Mouse (Mus musculus) intestine, embryonic 15.5 days (tissue): ENCODE data around the gene Cwc22. TPM values are rescaled to one million over a fixed set of nuclear protein-coding genes. Genes with fewer than 3 reads are reported as not detected.

Source experiments
- ATAC-seq: fragments of 200-750 bp; cut with Nextera tagmentation; 2 replicates; pipeline ENCODE4 v1.8.0; 2017; ENCODE audit warnings: moderate TSS enrichment, moderate library complexity
- H3K27ac ChIP-seq: fragments of 300-500 bp; sonication (generic); 2 replicates; pipeline ENCODE4 v1.5.1; 2015; ENCODE audit warnings: mild to moderate bottlenecking, inconsistent platforms
- H3K27me3 ChIP-seq: fragments of 300-500 bp; sonication (generic); replicated peaks from 2 replicates; pipeline ENCODE4 v1.6.1; 2015; ENCODE audit warnings: inconsistent platforms
- H3K36me3 ChIP-seq: fragments of 300-500 bp; sonication (generic); 2 replicates; pipeline ENCODE4 v1.6.1; 2015; ENCODE audit warnings: inconsistent platforms
- H3K4me1 ChIP-seq: fragments of 300-500 bp; sonication (generic); replicated peaks from 2 replicates; pipeline ENCODE4 v1.6.1; 2015; ENCODE audit warnings: inconsistent platforms
- H3K4me2 ChIP-seq: fragments of 300-500 bp; sonication (generic); replicated peaks from 2 replicates; pipeline ENCODE4 v1.6.1; 2015; ENCODE audit warnings: mild to moderate bottlenecking, inconsistent platforms
- H3K4me3 ChIP-seq: fragments of 300-500 bp; sonication (generic); replicated peaks from 2 replicates; pipeline ENCODE4 v1.5.1; 2015; ENCODE audit warnings: inconsistent platforms
- H3K9ac ChIP-seq: fragments of 300-500 bp; sonication (generic); 2 replicates; pipeline ENCODE4 v1.6.1; 2015; ENCODE audit warnings: inconsistent platforms
- H3K9me3 ChIP-seq: fragments of 300-500 bp; sonication (generic); 2 replicates; pipeline ENCODE4 v1.6.1; 2016; ENCODE audit warnings: inconsistent platforms
- WGBS: fragments of 180-500 bp; shearing (Covaris S2); methylation state at CpG from one replicate; pipeline ENCODE4 v1.1.7; 2015; 5-methylcytosine and 5-hydroxymethylcytosine counted together
- polyA plus RNA-seq: library from polyadenylated mRNA; unstranded; fragments of >200 nt; fragmentation: Nextera tagmentation; extraction: Ambion mirVana; gene quantifications from 2 replicates; pipeline ENCODE4 v1.2.1, GENCODE M21; 2015

Cwc22 gene
- polyA plus RNA-seq, 1 experiment from 2014 or later: 29.4 TPM

DNA sequence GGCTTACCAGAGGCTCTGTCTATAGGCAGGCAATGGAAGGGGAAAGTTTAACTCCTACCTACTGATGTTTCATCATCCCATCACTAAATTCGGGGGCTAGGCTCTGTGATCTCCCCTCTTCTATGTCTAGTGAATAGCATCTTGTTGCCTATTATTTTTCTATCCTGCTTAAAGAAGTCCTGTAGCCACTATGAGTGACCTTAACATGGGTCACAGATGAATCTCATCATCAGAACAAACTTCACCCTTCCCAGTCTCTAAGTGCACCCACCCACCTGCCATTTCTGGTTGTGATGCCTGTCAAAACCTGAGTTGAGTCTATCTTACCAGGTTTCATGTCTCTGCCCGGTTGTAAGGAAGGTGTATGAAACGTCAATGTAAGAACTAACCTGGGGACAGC lies 14.5 kb upstream of the Cwc22 start:
- no peak for ATAC-seq
- no peaks in the 10 kb centered on the region for H3K27me3 ChIP-seq
- H3K4me2 ChIP-seq: no peak overlapping the region
- no peaks in the 10 kb centered on the region for H3K9me3 ChIP-seq
- no peak overlapping the region for H3K9ac ChIP-seq
- no peak overlapping the region for H3K27ac ChIP-seq
- WGBS: 82% methylated on average over 3 of the region's 3 CpGs
- no peaks in the 10 kb centered on the region for H3K36me3 ChIP-seq
- no peak overlapping the region for H3K4me3 ChIP-seq
- no peaks in the 10 kb centered on the region for H3K4me1 ChIP-seq

GRCm38 (mm10) chr2:77959341-77959740 lies 13.2 kb upstream of the Cwc22 start:
- Histone ChIP-seq H3K9ac (no peak overlapping the region), H3K27ac (no peak overlapping the region), H3K4me3 (no peak overlapping the region), H3K27me3 (no peaks in the 10 kb centered on the region), H3K36me3 (no peaks in the 10 kb centered on the region), H3K9me3 (no peaks in the 10 kb centered on the region), H3K4me2 (no peak overlapping the region), H3K4me1 (no peaks in the 10 kb centered on the region)
- ATAC-seq: no peak
- WGBS: 80% methylated on average over 1 of the region's 1 CpGs

- H3K9ac ChIP-seq: no peak overlapping the region
- 87% methylated on average over 6 of the region's 6 CpGs for WGBS
- no peak for ATAC-seq
- no peak overlapping the region for H3K4me2 ChIP-seq
- no peaks in the 10 kb centered on the region for H3K27me3 ChIP-seq
- no peaks in the 10 kb centered on the region for H3K9me3 ChIP-seq
- H3K4me3 ChIP-seq: no peak overlapping the region
- H3K27ac ChIP-seq: no peak overlapping the region
- H3K36me3 ChIP-seq: no peaks in the 10 kb centered on the region
- H3K4me1 ChIP-seq: no peaks in the 10 kb centered on the region
These were observed 5.3 kb upstream of the Cwc22 start for GRCm38 (mm10) chr2:77951415-77951913.

- Histone ChIP-seq H3K4me3 (no peak overlapping the region), H3K9me3 (no peaks in the 10 kb centered on the region), H3K36me3 (no peaks in the 10 kb centered on the region), H3K27me3 (no peaks in the 10 kb centered on the region), H3K27ac (no peak overlapping the region), H3K4me2 (no peak overlapping the region), H3K9ac (no peak overlapping the region), H3K4me1 (peaks cover 3% of the 10 kb centered on the region; the same call in 1 of the 2 replicates)
- 69% methylated on average over 1 of the region's 1 CpGs for WGBS
- ATAC-seq: no peak
These were observed 3.9 kb upstream of the Cwc22 start for GRCm38 (mm10) chr2:77950111-77950510.

DNA sequence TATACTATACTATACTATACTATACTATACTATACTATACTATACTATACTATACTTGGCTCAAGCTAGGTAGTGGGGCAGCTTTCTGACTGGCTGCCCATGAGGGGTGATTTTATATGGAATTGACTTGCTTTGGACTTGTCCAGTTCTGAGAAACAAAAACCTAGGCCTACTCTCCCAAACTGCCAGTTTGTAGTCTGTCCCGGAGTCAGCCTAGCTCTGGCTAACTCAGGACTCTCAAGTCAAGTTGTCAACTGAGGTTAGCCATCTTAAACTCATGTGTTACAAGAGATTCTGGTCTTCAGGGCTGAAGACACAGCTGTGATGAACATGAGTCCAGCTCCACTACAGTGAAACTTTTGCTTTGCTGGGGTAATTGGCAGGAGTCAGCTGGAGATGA lies 3.3 kb upstream of the Cwc22 start:
- Histone ChIP-seq H3K36me3 (no peaks in the 10 kb centered on the region), H3K9ac (no peak overlapping the region), H3K4me3 (no peak overlapping the region), H3K4me2 (no peak overlapping the region), H3K27me3 (no peaks in the 10 kb centered on the region), H3K9me3 (no peaks in the 10 kb centered on the region), H3K4me1 (peaks cover 9% of the 10 kb centered on the region; the same call in 1 of the 2 replicates), H3K27ac (no peak overlapping the region)
- ATAC-seq: no peak
- 83% methylated on average over 1 of the region's 1 CpGs for WGBS

- Histone ChIP-seq H3K4me3 (no peak overlapping the region), H3K27ac (no peak overlapping the region), H3K9me3 (no peaks in the 10 kb centered on the region), H3K9ac (no peak overlapping the region), H3K4me1 (peaks cover 9% of the 10 kb centered on the region; the same call in 1 of the 2 replicates), H3K27me3 (no peaks in the 10 kb centered on the region), H3K4me2 (no peak overlapping the region), H3K36me3 (no peaks in the 10 kb centered on the region)
- no peak for ATAC-seq
- 90% methylated on average over 2 of the region's 2 CpGs for WGBS
These were observed 2.7 kb upstream of the Cwc22 start for GRCm38 (mm10) chr2:77948921-77949320.

- Histone ChIP-seq H3K27me3 (no peaks in the 10 kb centered on the region), H3K9ac (no peak overlapping the region), H3K27ac (no peak overlapping the region), H3K4me2 (no peak overlapping the region), H3K9me3 (no peaks in the 10 kb centered on the region), H3K36me3 (no peaks in the 10 kb centered on the region), H3K4me1 (peaks cover 9% of the 10 kb centered on the region; the same call in 1 of the 2 replicates), H3K4me3 (no peak overlapping the region)
- no peak for ATAC-seq
- WGBS: 83% methylated on average over 1 of the region's 1 CpGs
These were observed 2.0 kb upstream of the Cwc22 start for GRCm38 (mm10) chr2:77948126-77948525.

DNA sequence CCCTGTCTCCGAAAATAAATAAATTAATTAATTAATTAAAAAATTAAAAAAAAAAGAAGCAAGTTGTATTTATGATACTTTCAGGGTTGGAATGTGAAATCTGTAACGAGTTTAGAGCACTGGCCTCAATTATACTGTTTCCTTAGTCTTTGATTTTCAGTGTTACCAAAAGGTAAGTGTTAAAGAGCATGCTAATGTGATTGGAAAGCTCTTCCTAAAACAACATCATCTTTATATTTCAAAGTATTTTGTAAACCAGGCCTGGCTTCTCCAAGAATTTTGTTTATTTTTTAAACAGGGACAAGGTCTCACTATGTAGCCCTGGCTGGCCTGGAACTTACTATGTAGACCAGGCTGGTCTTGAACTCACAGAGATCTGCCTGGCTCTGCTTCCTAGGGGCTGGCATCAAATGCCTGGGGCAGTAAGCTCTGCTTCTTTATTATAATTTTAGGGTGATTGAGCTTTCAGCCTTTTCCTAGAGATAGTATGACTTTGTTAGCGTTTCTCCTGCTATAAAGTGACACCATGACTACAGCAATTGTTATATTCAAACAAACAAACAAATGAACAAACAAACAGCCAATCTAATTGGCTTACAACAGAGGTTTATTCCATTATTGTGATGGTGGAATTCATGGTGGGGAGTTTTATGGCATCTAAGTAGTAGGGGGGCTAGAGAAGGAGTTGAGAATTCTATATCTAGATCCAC lies 1.1 kb upstream of the Cwc22 start:
- Histone ChIP-seq H3K27me3 (no peaks in the 10 kb centered on the region), H3K36me3 (no peaks in the 10 kb centered on the region), H3K4me3 (no peak overlapping the region), H3K9ac (no peak overlapping the region), H3K4me2 (no peak overlapping the region), H3K4me1 (peaks cover 9% of the 10 kb centered on the region; the same call in 1 of the 2 replicates), H3K9me3 (no peaks in the 10 kb centered on the region), H3K27ac (no peak overlapping the region)
- ATAC-seq: no peak
- whole genome bisulfite sequencing: 76% methylated on average over 3 of the region's 3 CpGs

GRCm38 (mm10) chr2:77944860-77945595 lies 1.1 kb downstream of the Cwc22 start:
- Histone ChIP-seq H3K27ac (no peak overlapping the region), H3K27me3 (no peaks in the 10 kb centered on the region), H3K4me1 (peaks cover 9% of the 10 kb centered on the region; the same call in 1 of the 2 replicates), H3K4me3 (peak overlapping the region; percentile 81), H3K9me3 (no peaks in the 10 kb centered on the region), H3K36me3 (no peaks in the 10 kb centered on the region), H3K4me2 (peak overlapping the region; percentile 67), H3K9ac (peak overlapping the region; percentile 89)
- 42% methylated on average over 8 of the region's 8 CpGs for WGBS
- ATAC-seq: no peak

GRCm38 (mm10) chr2:77944281-77944680 lies 1.9 kb downstream of the Cwc22 start:
- ATAC-seq: no peak
- Histone ChIP-seq H3K4me1 (peaks cover 9% of the 10 kb centered on the region; the same call in 1 of the 2 replicates), H3K9me3 (no peaks in the 10 kb centered on the region), H3K4me3 (no peak overlapping the region), H3K36me3 (no peaks in the 10 kb centered on the region), H3K27ac (no peak overlapping the region), H3K4me2 (no peak overlapping the region), H3K27me3 (no peaks in the 10 kb centered on the region), H3K9ac (no peak overlapping the region)
- 97% methylated on average over 5 of the region's 5 CpGs for WGBS

GRCm38 (mm10) chr2:77941944-77942343 lies 4.2 kb downstream of the Cwc22 start:
- 95% methylated on average over 2 of the region's 2 CpGs for WGBS
- no peak for ATAC-seq
- Histone ChIP-seq H3K9me3 (no peaks in the 10 kb centered on the region), H3K36me3 (no peaks in the 10 kb centered on the region), H3K9ac (no peak overlapping the region), H3K4me2 (no peak overlapping the region), H3K4me3 (no peak overlapping the region), H3K4me1 (peaks cover 9% of the 10 kb centered on the region; the same call in 1 of the 2 replicates), H3K27ac (no peak overlapping the region), H3K27me3 (no peaks in the 10 kb centered on the region)

DNA sequence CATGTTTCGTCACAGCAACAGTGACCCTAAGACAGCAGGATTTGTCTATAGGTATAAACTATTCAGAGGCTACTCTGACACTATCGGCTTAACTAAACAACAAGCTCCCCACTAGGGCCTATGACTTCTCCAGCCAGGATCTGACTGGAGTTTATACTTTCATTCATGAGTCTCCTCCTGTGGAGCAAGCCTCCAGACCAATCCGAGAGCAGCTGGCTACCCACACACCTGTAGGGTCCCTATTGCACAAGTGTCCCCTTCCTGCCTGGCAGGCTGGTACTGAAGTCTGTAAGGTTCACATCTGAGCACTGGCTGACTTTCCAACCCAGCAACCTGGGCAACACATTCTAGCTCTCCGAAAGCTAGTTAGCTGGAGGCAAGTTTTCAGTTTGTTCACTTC lies 7.9 kb downstream of the Cwc22 start:
- Histone ChIP-seq H3K36me3 (peaks cover 8% of the 10 kb centered on the region; the same call in 1 of the 2 replicates), H3K4me1 (no peaks in the 10 kb centered on the region), H3K9ac (no peak overlapping the region), H3K27me3 (no peaks in the 10 kb centered on the region), H3K4me3 (no peak overlapping the region), H3K4me2 (no peak overlapping the region), H3K27ac (no peak overlapping the region), H3K9me3 (no peaks in the 10 kb centered on the region)
- 91% methylated on average over 4 of the region's 4 CpGs for WGBS
- no peak for ATAC-seq
